Mouse (Mus musculus) heart, adult 9 months (tissue): ENCODE measurements at regions not wholly inside any gene's neighbourhood (a gene's known extent, or its start where the extent isn't known, plus 50 kb on each side); places are given as distances from the start of the nearest gene placed in this dataset.
A peak's percentile ranks its signal among the peaks of the same experiment; 100 is the strongest.

Experiments used
- DNase-seq, 2 experiments: peaks; one replicate each; pipeline ENCODE4 v3.0.0; 2022; ENCODE audit warnings: low spot score in 2 of 2

DNA sequence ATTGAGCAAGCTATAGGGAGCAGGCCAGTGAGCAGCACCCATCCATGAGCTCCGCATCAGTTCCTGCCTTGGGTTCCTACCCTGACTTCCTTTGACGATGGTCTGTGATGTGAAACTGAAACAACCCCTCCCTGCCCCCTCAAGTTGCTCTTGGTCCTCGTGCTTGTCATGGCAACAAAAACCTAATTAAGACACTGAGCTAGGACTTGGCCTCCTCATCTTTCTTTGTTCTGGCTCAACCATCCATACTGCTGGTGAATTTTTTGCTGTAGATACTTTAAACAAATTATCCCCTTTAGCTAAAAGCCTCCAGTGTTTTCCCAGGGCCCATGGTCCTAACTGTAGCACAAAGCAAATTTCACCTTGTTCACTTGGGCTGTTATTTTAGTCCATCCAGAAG is 129.9 kb upstream of the Peli2 start:
- DNase-seq, result no peak

DNA sequence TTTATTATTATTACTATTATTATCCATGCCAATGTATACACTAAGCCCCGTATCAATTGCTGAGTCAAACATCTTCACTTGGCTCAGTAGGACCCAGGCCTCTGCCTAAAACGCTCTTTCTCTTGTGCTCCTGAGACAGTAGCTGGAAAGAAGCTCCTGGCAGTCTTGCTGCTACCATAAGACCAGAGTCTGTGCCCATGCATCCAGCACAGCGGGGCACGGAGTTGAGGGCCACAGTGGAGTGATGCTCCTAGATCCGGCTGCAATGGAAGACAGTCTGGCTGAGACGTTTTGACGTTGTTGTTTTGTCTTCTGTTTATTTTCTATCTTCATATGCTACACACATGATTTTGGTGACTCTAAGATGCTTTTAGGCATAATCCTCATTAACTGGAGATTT is 129.1 kb upstream of the Peli2 start:
- no peak for DNase-seq

DNA sequence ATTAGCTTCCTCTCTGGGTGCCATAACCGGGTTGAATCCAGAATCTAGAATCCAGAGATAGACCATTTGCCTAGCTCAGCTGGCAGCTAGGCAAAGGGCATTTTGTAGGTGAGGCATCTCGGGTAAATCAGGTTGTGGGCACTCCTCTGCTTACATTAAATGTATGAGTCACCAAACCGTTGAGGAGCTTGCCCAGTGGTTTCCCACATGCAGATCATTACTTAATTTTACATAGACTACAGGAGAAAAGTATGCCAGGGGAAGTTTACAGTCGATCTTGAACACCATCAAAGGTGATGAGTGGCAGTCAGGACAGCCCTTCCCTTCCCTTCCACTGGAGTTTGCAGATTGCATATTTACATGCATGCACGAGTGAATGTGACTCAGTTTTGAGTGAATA is 128.5 kb upstream of the Peli2 start:
- no peak for DNase-seq

DNA sequence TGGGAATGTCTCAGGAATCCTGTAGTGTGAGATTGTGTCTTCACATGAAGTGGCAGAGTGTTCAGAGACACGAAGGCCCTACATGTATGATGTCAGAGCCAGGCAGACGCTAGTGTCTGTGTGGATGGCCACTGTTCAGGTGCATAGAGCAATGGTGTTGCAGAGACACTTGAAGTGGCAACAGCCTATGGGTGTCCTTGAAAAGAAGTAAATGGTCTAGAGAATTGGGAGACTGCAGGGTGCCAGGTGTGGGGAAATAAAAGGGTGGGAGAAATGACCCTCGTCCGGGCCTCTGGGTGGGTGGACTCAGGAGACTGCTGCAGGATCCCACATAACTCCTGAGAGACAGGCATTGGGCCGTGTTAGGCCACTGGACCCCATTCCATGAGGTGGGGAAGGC is 127.8 kb upstream of the Peli2 start:
- no peak for DNase-seq

DNA sequence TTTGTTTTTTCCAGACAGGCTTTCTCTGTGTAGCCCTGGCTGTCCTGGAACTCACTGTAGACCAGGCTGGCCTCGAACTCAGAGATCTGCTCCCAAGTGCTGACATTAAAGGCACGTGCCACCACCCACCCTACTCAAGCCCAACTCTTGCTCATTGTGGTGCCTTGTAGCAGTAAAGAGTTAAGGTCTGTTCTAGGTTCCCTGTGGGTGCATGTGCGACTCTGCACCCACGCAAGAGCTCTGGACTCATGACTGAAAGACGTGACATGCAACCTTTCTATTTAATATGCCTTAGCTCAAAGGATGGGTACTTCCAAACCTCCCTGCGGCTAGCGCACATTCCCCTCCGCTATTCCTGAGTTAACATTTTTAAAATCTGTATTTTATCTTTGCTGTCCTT is 121.7 kb upstream of the Peli2 start:
- DNase-seq, result no peak

DNA sequence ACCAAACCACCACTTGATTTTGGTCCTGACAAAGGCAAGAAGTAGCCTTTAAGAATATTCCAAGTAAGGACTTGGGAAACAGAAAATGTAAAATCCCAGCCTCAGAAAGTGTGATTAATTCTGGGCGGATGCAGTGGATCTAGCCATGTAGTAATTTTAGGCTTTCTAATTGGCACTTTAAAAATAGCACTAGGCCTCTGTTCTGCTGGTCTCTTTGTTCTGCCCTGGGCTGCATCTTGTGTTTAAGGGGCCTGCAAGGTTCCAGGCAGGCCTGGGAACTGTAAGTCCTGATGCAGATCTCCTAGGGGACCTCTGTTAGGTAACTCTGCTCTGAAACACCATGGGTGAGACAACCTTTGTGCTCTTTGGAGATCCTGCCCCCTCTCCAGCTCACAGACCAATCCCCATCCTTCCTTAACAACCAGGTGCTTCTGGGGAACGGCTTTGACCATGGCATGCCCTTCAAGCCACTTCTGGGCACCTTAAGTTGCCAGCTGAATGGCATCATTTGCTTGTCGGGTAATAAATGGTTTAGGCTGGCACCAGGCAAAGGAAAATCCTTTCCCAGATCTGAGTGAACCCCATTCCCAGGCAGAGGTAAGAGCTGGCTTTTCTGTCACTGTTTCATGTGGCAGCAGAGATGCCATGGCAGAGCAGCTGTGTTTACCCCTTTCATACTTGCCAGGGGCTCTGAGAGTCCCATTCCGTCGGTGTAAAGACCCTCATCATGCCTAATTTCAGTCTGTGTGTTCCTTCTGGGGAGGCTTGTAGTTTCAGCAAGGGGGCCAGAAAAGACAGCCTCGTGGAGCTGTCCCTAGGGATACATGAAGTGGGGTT is 115.3 kb upstream of the Peli2 start:
- no peak for DNase-seq

DNA sequence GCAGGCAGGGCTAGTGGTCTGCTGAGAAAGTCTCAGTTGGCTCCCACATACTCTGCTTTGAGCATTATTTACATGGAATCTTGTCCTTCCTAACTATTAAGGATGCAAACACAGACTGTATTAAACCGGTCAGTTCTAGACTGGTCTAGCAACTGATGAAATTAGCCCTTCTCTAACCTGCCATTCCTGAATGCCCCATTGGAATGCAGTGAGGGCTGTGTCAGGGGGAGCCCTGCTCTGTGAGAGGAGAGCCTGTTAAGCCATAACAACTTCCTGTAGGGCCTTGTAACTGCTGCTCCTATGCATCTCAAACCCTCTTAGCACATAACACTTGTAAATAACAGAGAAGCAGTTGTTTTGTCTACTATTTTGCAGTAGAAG is 114.7 kb upstream of the Peli2 start:
- no peak for DNase-seq

DNA sequence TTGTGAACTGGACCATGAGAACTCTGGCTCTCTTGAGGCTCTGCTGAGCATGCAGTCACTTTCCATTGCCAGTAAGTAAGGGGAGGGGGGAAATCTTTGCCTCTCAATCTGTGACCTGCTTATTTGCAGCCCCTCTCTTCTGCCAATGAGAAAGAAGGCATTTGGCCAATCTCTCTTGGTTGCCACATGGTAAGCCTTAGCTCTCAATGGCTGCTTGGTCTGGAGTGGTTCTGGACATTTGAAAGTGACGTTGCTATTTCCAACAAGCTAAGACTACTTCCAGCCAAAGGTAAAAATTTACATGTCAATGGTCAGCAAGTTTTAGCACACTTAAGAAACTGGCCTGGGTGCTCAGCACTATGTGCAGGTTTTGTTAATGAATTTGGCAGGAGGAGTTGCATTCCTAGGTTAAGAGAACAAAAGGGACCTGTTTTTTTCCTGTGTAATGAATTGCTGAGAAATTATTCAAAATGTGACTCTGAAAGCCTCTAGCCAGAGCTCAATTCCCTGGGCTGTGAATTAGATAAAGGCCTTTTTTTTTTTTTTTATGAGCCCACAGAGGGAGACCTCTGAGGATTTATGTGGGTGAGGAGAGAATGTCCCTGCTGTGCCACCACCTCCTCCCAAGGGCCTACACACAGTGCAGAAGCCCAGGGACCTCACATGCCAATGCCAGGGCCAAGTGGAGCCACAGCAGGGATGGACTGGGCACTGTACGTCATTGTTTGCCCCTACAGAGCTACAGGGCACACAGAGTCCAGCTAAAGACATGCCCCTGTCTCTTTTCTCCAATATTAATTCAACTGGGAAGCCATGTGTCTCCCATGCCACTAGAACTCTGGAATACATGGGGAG is 108.0 kb upstream of the Peli2 start:
- no peak for DNase-seq

DNA sequence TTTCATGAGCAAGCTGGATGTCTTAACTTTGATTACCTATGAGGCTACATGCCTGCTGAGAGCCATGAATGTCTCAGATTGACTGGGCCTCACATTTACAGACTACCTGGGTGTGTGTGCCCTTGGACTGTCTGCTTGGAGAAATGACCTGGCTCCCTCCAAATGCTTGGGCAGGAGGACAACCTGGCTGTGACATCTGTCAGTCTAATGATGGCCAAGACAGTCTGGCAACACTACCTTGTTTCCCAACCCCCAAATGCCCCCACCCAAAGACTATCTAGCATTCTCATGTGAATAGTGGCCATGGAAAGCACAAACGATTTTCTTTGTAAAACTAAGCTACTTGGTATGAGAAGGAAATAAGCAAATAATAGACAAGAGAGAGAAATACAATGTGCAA is 107.2 kb upstream of the Peli2 start:
- no peak for DNase-seq

DNA sequence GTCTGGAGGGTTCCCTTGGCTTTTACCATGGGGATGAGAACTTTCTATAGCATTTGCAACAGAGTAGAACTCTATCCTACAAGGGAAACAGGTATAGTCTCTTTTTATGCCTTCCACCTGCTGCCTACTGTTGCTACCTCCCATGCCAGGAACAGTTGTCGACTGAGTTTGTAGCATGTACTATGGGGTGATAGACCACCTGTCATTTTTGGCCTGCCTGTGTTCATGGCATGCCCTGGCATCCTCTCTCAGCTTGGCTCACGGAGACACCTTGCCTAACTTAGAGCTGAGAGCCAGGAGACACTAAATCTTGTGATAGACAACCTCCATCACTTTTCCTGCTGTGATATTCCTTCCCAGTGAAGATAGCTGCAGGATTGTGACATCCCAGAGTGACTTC is 105.8 kb upstream of the Peli2 start:
- DNase-seq, result no peak

DNA sequence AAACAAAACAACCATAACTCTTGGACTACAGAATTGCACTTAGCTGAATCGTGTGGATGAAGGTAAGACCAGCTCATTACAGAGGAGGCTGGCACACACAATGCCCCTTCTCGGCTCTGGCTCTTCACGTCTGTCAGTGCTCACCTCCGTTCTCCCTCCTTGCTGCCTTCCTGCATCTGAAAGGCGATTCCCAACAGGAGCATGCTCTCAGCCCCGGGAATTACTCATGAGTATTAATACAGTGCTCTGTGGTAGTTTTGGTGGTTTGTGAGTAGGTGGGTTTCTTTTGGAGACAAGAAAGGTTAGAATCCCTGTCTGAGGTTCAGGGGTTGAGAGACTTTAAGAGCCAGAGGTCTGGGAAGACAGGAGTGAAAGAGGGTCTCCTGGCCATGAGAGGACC is 102.7 kb upstream of the Peli2 start:
- DNase-seq, result no peak

DNA sequence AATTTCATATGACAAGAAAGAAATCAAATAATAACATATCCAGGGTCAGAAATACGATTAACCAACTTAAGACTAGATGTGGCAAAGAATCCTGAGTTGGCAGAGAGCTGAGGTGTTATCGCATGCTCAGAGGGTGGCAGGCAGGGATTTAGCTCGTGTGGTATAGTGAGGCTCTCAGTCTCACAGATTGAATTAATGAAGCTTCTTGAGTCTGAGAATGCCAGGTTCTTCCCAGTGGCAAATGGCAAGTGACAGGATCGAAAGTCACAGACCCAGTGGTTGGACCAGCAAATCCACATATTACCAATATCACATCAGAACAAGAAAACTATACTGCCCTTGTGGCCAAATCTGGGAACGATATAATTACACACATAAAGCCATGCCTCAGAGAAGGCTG is 101.3 kb upstream of the Peli2 start:
- DNase-seq, result no peak

DNA sequence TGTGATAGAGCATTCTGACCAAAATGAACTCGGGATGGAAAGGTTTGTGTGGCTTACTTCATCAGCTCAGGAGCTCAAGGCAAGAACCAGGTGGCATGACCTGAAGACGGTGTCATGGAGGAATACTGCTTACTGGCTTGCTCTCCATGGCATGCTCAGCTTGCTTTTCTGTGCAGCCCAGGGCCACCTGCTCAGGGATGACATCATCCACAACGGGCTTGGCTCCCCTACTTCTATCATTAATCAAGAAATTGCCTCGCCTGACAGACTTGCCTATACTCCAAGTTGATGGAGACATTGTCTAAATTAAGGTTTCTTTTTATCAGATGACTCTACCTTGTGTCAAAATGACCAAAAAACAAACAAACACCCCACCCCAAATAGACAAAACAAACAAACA is 98.4 kb upstream of the Peli2 start:
- DNase-seq, result no peak

DNA sequence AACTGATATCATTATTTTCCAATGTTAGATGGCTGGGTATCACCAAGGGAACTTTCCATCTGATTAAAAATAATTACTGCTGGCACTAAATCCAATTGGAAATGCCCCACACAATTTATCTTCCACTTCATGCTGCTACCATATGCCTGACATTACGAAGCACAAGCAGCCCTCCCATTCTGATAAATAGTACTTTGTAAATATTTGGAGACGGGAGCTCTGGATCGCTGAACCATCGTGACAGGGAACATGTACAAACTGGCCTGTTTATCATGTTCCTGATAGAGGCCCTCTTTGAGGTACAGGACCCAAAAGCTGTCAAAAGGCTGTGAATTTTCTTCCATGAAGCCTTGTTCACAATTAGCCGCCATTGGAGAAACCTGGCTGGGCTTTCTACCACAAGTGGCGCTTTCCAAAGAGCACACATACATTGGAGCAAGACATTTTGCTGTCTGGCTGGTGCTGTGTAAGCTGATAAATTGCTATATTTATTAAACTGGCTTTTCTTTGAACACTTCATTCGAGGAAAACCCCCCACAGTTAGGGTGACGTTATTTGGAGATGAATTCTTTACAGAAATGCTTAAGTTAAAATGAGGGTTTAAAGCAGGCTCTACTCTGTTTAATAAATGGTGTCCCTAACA is 96.5 kb upstream of the Peli2 start:
- DNase-seq, result no peak

DNA sequence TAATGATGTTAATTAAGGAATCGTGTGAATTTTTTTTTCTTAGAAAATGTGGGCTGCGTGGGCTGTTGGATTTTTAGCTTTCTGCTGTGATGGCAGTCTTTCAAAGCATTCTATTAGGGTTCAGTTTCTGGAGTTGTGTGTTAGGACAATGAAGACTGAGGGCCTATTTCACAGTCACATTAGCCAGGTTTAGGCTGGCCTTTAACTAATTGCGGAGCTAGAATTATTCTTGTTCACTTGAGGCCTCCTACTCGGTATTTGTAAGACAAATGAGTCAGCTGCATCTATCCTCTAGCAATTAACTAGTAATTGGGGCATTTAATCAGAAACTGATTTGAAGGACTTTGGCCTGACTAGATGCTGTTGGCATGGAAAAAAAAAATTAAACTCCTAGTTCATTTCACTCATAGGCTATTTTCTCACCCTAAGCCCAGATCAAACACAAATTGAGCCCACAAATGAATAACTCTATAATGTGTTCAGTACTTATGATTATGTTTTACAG is 81.3 kb upstream of the Peli2 start:
- no peak for DNase-seq

DNA sequence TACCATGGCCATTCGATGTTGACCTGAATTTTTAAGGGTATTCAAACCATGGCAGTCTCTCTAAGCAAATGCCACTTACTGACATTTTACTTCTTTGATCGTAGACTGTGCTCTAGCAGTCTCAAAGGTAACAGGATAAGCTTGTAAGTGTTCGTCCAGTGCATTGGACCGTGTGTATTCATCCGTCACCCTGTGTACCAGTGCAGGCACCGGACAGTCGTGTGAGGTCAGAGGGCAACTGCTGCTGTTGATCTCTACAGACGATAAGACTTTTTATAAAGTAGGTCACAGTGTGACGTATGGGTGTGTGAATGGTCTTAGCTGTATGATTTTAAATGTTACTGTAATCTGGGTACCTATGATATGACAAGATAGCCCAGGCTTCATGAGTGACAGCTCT is 74.5 kb upstream of the Peli2 start:
- DNase-seq, result no peak

DNA sequence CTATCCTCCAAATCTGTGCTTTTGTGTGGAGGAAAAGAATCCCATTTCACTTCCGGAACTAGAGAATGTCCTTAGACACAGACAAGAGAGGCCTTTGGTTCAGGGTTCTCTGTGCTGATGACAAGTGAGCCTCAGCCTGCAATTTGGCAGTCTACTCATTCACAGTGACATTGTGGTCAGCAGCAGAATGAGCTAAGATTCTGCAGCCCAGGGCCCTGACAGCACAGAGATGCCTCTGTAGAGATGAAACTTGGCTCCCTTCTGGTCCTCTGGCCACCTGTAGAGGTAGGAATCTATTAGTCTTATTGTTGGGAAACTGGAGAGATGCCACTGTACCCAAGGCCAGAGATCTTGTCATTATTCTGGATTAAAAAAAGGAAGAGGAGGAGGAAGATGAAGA is 73.8 kb upstream of the Peli2 start:
- DNase-seq, result peak in 1 of 2 experiments; percentile 19

DNA sequence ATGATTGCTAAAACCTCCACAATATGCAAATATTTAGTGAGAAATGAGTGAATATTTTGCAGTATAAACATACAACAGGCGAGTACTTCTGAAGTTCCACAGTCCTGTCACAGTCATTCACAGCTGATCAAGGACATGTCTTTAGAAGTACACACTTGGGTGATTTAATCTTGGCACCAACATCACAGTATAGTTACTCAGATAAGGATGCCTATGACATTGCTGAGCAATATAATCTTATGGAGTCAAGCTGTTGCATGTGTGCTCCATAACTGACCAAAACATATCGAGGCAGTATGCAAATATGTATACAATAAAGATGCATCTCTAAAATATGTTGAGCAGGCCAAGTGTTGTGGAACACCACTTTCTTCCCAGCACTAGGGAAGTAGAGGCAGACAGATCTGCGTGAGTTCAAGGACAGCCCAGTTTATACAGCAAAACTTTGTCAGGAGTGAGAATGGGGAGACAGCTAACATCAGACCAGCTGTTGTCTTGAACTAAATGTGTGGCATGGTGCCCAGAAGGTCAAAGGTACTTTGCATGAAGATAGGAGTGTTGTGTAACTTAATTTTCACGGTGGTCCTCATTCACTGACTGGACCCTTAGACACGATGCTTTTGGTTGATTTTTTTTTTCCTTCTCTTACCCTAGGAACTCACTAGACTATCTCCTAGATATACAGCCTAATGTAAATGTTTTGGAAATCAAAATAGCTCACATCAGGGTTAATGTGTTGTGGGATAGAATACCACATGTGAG is 70.7 kb upstream of the Peli2 start:
- no peak for DNase-seq

DNA sequence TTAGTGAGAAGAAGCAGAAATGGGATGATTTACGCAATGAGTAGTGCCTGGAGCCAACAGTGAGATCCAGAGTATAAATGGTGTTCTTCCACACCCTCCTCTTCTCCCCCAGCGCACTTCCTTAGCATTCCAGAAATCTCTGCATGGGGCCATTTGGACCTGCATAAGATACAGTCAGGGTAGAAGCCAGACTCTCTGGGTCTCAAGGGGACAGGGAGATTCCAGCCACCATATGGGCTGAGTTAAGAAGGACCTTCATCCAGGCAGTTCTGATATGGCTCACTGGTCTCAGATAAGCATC is 70.2 kb upstream of the Peli2 start:
- DNase-seq, result peak; percentile 7 to 20

DNA sequence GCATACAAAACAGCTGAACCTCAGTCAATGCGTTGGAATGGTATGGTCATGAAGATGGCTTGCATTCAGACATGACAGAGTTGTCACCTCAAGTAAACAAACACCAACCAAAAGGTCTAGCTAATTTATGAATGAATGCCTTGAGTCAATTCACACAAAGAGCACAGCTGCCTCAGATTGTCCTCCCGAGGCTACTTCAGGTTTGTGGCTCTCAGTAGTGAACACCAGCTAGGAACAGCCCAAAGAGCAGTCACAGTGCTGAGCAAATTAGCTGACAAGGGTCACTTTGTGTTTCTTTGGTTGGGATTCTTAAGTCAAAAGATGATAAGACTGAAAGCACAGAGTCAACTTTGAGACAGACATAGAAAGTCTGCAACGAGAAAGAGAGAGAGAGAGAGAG is 68.7 kb upstream of the Peli2 start:
- no peak for DNase-seq

DNA sequence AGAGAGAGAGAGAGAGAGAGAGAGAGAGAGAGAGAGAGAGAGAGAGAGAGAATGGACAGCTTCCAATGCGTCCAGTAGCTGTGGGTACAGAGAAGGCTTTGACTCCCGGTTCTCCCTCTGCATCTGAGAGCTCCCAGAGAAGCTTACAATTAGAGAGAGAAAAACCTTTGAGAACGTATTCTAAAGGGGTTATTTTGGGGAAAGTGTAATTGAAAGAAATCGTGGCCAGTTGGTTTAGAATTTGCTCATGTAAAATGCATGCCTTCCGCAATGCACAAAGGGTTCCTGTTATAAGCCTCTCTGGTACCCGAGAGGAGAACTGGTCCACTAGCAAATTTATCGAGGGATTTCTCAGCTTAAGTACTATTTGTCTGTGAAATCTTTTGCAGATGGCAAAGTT is 68.2 kb upstream of the Peli2 start:
- no peak for DNase-seq

DNA sequence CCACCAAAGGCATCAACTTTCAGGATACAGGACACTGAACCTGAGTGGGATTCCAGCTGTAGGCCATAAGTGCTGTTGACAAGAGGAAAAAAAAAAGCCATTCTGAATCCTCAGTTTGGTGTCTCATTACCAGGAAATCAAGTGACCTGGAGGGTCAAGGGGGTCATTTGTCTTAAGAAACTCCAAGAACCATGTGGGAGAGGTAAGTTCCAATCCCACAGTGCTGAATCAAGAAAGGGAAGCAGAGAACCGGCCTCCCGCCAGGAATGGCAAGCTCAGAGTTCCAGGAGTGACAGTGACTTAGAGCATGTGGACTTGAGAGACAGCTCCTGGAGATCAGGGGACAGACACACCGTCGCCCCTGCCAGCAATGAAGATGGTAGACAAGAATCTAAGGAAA is 67.5 kb upstream of the Peli2 start:
- no peak for DNase-seq
